Mouse (Mus musculus) monocyte, adult 5-6 weeks (primary cell): Measurements from ENCODE around the gene Schip1. TPM values are rescaled to one million over a fixed set of nuclear protein-coding genes. Genes with fewer than 3 reads are reported as not detected.

Experiments
- ATAC-seq: fragments of 153-309, 156-312 bp; replicated peaks from 2 replicates; pipeline ENCODE4 v1.8.0; 2017; ENCODE audit warnings: mild to moderate bottlenecking; ENCODE audit not compliant: low TSS enrichment, insufficient number of reproducible peaks, severe bottlenecking, poor library complexity, low FRiP score
- total RNA-seq: library from RNA; stranded (forward); fragments of 200-1000, 200-491, 200-594 nt; gene quantifications from 3 replicates; pipeline ENCODE4 v1.2.3, GENCODE M21; 2017

Gene Schip1
- total RNA-seq, 1 experiment from 2014 or later, result 0.29 TPM

GRCm38 (mm10) chr3:68491516-68491915 is 426.9 kb downstream of the Schip1 start:
- ATAC-seq, result no peak

GRCm38 (mm10) chr3:68492066-68492465 is 427.5 kb downstream of the Schip1 start:
- no peak for ATAC-seq

GRCm38 (mm10) chr3:68492513-68492912 is 427.9 kb downstream of the Schip1 start:
- ATAC-seq, result no peak

- ATAC-seq, result no peak
Measured at GRCm38 (mm10) chr3:68493170-68493585, 428.6 kb downstream of the Schip1 start.

- no peak for ATAC-seq
Measured at GRCm38 (mm10) chr3:68493586-68494295, 429.1 kb downstream of the Schip1 start.

GRCm38 (mm10) chr3:68494296-68495095 is 429.9 kb downstream of the Schip1 start:
- no peak for ATAC-seq

GRCm38 (mm10) chr3:68495096-68495735 is 430.6 kb downstream of the Schip1 start:
- ATAC-seq, result no peak

GRCm38 (mm10) chr3:68495736-68496242 is 431.2 kb downstream of the Schip1 start:
- no peak for ATAC-seq

- no peak for ATAC-seq
Measured at GRCm38 (mm10) chr3:68496513-68496912, 431.9 kb downstream of the Schip1 start.

- ATAC-seq, result no peak
Measured at GRCm38 (mm10) chr3:68499532-68500152, 435.0 kb downstream of the Schip1 start.

- no peak for ATAC-seq
Measured at GRCm38 (mm10) chr3:68504838-68505237, 440.2 kb downstream of the Schip1 start.

GRCm38 (mm10) chr3:68506769-68507318 is 442.2 kb downstream of the Schip1 start:
- ATAC-seq, result no peak

- ATAC-seq, result no peak
Measured at GRCm38 (mm10) chr3:68508629-68509028, 444.0 kb downstream of the Schip1 start.

- no peak for ATAC-seq
Measured at GRCm38 (mm10) chr3:68510872-68511271, 446.3 kb downstream of the Schip1 start.

- no peak for ATAC-seq
Measured at GRCm38 (mm10) chr3:68511744-68512143, 447.1 kb downstream of the Schip1 start.

GRCm38 (mm10) chr3:68512327-68512726 is 447.7 kb downstream of the Schip1 start:
- ATAC-seq, result no peak

GRCm38 (mm10) chr3:68513340-68514119 is 448.9 kb downstream of the Schip1 start:
- no peak for ATAC-seq

- ATAC-seq, result no peak
Measured at GRCm38 (mm10) chr3:68514120-68514497, 449.5 kb downstream of the Schip1 start.
